Comparison of ENCODE assay signal across 8 mouse cellular contexts in genomic region chr1:180546798-180547750, GRCm38 (mm10). TPM values are rescaled to one million over a fixed set of nuclear protein-coding genes. Genes with fewer than 3 reads are reported as not detected.
A peak's percentile ranks its signal among the peaks of the same experiment; 100 is the strongest.
DNase-seq lines count a peak whose midpoint lies in the region; ATAC-seq lines count a peak whose summit lies in the region.

No protein-coding gene starts in this region.

- peak; percentile 34 for ATAC-seq in intestine, embryonic 16.5 days

- 0 out of 2 replicates have a peak overlapping the region, but pooled peaks have one; percentile 39 for H3K9ac ChIP-seq in intestine, embryonic 16.5 days (ENCODE audit: low read depth, low read length)

- no peak for DNase-seq in heart, embryonic 10.5 days (ENCODE audit: low spot score)
- DNase-seq in heart, adult 18-20 months: no peak
- DNase-seq in embryonic facial prominence, embryonic 10.5 days (ENCODE audit: low spot score): no peak
- no peak for DNase-seq in midbrain, embryonic 10.5 days (ENCODE audit: low spot score)
- no peak for DNase-seq in right cerebral cortex, postnatal 4 days
- DNase-seq in cerebellum, adult 11 months: no peak
- DNase-seq in cerebellum, adult 9-10 months: no peak

- no peaks in the 10 kb centered on the region for H3K36me3 ChIP-seq in heart, embryonic 10.5 days
- H3K36me3 ChIP-seq in embryonic facial prominence, embryonic 10.5 days (replicated peaks): no peaks in the 10 kb centered on the region
- no peaks in the 10 kb centered on the region for H3K36me3 ChIP-seq in intestine, embryonic 16.5 days (ENCODE audit: control insufficient read depth, insufficient read depth, low read length)
- H3K36me3 ChIP-seq in midbrain, embryonic 10.5 days: no peaks in the 10 kb centered on the region

- no peaks in the 10 kb centered on the region for H3K9me3 ChIP-seq in heart, embryonic 10.5 days
- H3K9me3 ChIP-seq in embryonic facial prominence, embryonic 10.5 days: no peaks in the 10 kb centered on the region
- no peaks in the 10 kb centered on the region for H3K9me3 ChIP-seq in intestine, embryonic 16.5 days (ENCODE audit: control insufficient read depth, low read length)
- no peaks in the 10 kb centered on the region for H3K9me3 ChIP-seq in midbrain, embryonic 10.5 days (replicated peaks)

- peak overlapping the region; percentile 44 for H3K4me2 ChIP-seq in intestine, embryonic 16.5 days (ENCODE audit: low read depth, low read length)

- peaks cover 29% of the 10 kb centered on the region for H3K4me1 ChIP-seq in heart, embryonic 10.5 days
- H3K4me1 ChIP-seq in embryonic facial prominence, embryonic 10.5 days: peaks cover 27% of the 10 kb centered on the region
- peaks cover 22% of the 10 kb centered on the region for H3K4me1 ChIP-seq in intestine, embryonic 16.5 days (ENCODE audit: control insufficient read depth, insufficient read depth, low read length)
- H3K4me1 ChIP-seq in midbrain, embryonic 10.5 days: peaks cover 31% of the 10 kb centered on the region

- peak overlapping the region; percentile 44 for H3K4me3 ChIP-seq in heart, embryonic 10.5 days
- H3K4me3 ChIP-seq in embryonic facial prominence, embryonic 10.5 days: peak overlapping the region; percentile 48
- peak overlapping the region; percentile 10; the same call in 1 of the 2 replicates for H3K4me3 ChIP-seq in intestine, embryonic 16.5 days (ENCODE audit: low read length)
- H3K4me3 ChIP-seq in midbrain, embryonic 10.5 days: peak overlapping the region; percentile 42

- H3K27me3 ChIP-seq in heart, embryonic 10.5 days (ENCODE audit: insufficient read depth, poor library complexity, severe bottlenecking): peaks cover 61% of the 10 kb centered on the region
- H3K27me3 ChIP-seq in embryonic facial prominence, embryonic 10.5 days (replicated peaks; ENCODE audit: low read depth, poor library complexity, severe bottlenecking): peaks cover 46% of the 10 kb centered on the region
- H3K27me3 ChIP-seq in intestine, embryonic 16.5 days (replicated peaks; ENCODE audit: control insufficient read depth, insufficient read depth, low read length): 0 out of 2 replicates have a peak, but pooled peaks cover 6% of the 10 kb centered on the region
- H3K27me3 ChIP-seq in midbrain, embryonic 10.5 days (ENCODE audit: low read depth, poor library complexity, severe bottlenecking): peaks cover 45% of the 10 kb centered on the region

- peak overlapping the region; percentile 56; the same call in 1 of the 2 replicates for H3K27ac ChIP-seq in heart, embryonic 10.5 days
- H3K27ac ChIP-seq in embryonic facial prominence, embryonic 10.5 days (replicated peaks): peak overlapping the region; percentile 66
- H3K27ac ChIP-seq in intestine, embryonic 16.5 days (ENCODE audit: low read length): no peak overlapping the region
- H3K27ac ChIP-seq in midbrain, embryonic 10.5 days (replicated peaks): peak overlapping the region; percentile 72

- WGBS in heart, embryonic 10.5 days: 42% methylated on average over 13 of the region's 13 CpGs
- WGBS in embryonic facial prominence, embryonic 10.5 days: 48% methylated on average over 13 of the region's 13 CpGs
- 45% methylated on average over 13 of the region's 13 CpGs for WGBS in intestine, embryonic 16.5 days
- WGBS in midbrain, embryonic 10.5 days: 46% methylated on average over 13 of the region's 13 CpGs

RNA-seq across cellular contexts. Expression of gene Parp1, which starts 21.6 kb away (rescaled TPM):
- 152 and 186 TPM in 2 replicates for polyA plus RNA-seq in heart, embryonic 10.5 days (2016; fragmentation: Nextera tagmentation; extraction: Ambion mirVana)
- 10 to 100 TPM; 61.7 to 63.5 TPM for total RNA-seq in heart, adult 18-20 months (2021)
- polyA plus RNA-seq in embryonic facial prominence, embryonic 10.5 days (2016; fragmentation: Nextera tagmentation; extraction: Ambion mirVana): 285 and 291 TPM in 2 replicates
- 90.2 and 93.8 TPM in 2 replicates for polyA plus RNA-seq in intestine, embryonic 16.5 days (2015; fragmentation: Nextera tagmentation; extraction: Ambion mirVana)
- 301 and 311 TPM in 2 replicates for polyA plus RNA-seq in midbrain, embryonic 10.5 days (2016; fragmentation: Nextera tagmentation; extraction: Ambion mirVana)
